Mouse (Mus musculus) kidney, postnatal 4 days (tissue): Measurements from ENCODE around the gene Med27.

Source experiments
- DNase-seq, 2 experiments: peaks; one replicate each; pipeline ENCODE4 v3.0.0; 2021; ENCODE audit warnings: mixed read lengths in 2 of 2

Gene Med27

DNA sequence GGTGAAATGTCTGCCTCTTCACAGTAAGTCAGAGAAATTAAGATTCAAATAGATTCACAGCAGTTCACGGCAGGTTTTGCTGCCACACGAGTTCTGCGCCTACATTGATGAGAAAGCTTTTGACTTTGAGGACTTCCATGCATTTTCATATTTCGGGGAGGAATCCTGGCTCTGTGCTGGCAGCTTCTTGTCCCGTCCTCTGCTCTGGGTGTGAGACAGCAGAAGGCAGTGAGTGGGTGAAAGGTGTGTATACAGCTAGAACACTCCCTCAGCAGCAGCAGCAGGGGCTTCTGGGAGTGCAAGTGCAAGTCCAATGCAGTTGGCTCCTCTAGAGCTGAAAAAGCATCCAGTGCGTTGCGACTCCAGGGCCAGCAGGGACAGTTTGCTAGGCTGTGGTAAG lies 53.6 kb downstream of the Med27 start:
- DNase-seq: no peak

GRCm38 (mm10) chr2:29400812-29401211 lies 54.2 kb downstream of the Med27 start:
- no peak for DNase-seq

- no peak for DNase-seq
These were observed 55.2 kb downstream of the Med27 start for GRCm38 (mm10) chr2:29401868-29402267.

DNA sequence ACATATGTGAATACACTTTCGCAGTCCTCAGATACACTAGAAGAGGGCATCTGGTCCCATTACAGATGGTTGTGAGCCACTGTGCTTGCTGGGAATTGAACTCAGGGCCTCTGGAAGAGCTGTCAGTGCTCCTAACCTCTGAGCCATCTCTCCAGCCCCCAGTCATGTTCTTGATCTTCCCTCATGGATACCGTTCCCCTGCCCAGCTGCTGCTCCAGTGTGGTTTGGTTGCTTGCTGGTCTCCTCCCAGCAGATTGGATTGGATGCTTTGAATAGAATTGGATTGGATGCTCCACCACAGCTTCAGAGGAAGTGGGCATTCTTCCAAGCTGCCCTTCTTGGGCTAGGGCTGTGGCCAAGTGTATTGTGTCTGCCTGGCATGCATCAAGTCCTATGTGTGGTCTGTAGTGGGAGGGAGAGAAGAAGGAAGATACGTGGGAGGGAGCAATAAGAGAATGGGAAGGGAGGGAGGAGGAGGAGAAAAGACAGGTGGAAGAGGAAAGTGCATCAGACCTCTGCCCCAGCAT lies 56.0 kb downstream of the Med27 start:
- peak in 1 of 2 experiments; percentile 33 for DNase-seq

- DNase-seq: no peak
These were observed 57.3 kb downstream of the Med27 start for GRCm38 (mm10) chr2:29403799-29404530.

GRCm38 (mm10) chr2:29404931-29405330 lies 58.3 kb downstream of the Med27 start:
- DNase-seq: peak; percentile 36 to 43

- no peak for DNase-seq
These were observed 59.2 kb downstream of the Med27 start for GRCm38 (mm10) chr2:29405848-29406247.

DNA sequence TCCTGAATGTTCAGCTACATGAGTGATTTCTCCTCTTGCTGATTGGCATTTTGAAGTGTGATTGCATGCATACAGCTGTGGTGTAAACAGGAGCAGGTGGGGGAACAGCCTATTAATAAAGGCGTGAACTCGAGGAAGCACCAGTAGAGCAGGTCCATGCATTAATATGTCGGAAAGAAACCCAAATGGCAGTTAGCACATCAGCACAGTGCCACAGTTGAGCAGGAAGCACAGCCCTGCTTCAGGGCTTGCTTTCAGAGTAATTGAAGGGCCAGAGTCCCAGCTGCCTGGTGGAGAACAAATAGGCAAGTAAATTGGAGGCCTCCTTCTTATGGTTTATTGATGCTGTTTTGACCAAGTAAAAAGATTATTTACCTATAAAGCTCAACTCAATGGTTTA lies 60.7 kb downstream of the Med27 start:
- no peak for DNase-seq

- DNase-seq: peak; percentile 41 to 47
These were observed 61.1 kb downstream of the Med27 start for GRCm38 (mm10) chr2:29407764-29408163.

- no peak for DNase-seq
These were observed 64.3 kb downstream of the Med27 start for GRCm38 (mm10) chr2:29410884-29411283.

GRCm38 (mm10) chr2:29412458-29412857 lies 65.8 kb downstream of the Med27 start:
- DNase-seq: no peak

- peak in 1 of 2 experiments; percentile 32 for DNase-seq
These were observed 66.8 kb downstream of the Med27 start for GRCm38 (mm10) chr2:29413259-29413993.

DNA sequence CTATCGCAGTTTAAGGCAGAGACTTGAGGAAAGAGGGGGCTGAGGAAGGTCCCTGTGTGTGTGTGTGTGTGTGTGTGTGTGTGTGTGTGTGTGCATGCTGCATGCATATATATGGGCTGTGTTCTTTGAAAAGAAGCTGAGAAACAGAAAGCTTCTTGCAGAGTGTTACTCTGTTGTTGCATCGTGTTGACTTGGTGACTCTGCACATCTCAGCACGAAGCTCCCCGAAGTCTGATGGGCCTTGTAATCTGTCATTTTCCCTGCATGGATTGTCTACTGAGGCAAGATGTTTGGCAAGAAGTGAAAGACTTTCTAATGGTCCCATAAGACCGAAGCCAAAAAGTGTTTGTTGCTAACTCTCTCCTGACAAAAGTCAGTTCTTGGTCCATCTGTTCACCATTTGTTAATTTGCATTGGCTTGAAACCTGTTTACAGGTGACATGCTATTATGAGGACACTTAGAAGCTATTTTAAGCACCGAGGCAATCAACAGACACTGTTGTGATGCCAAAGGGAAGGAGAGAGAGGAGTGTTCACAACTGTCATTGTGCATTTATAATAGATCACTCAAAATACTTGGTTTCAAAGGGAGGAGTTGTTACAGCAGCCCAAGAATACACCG lies 68.3 kb downstream of the Med27 start:
- DNase-seq: no peak

DNA sequence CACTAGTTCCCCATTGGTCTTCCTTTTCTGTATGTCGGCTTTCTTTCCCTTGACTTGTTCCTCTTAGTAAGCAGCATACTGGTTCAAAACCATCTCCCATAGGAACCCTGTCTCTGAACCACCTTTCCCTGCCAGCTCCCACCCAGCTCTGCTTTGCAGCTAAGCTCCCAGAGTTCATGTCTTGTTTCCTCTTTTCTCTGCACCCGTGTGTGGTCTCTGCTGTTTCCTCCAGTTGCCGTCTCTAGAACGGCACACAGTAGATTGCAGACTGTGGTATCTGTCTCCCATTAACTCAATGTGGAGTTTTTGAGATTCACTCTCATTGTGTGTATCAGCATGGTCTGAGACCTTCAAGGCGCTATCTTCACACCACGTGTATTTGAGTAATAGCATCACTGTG lies 71.9 kb downstream of the Med27 start:
- no peak for DNase-seq

DNA sequence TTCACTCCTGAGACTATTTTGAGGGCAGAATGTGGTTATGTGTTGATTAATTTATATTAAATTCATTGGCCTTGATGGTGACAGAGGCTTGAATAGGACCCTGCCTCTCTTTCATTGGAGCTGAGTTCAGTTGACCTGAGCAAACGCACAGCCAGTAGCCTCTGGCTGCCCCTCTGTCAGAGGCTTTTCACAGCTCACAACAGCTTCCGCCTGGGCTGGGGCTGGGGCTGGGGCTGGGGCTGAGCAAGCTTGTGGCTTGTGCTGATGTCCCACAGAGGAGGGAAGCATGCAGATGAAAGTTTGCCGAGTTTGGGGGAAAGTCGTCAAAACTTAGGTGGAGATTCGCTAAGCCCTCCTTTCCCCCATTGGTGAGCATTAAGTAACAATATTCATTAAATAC lies 72.8 kb downstream of the Med27 start:
- DNase-seq: peak; percentile 50 to 61

DNA sequence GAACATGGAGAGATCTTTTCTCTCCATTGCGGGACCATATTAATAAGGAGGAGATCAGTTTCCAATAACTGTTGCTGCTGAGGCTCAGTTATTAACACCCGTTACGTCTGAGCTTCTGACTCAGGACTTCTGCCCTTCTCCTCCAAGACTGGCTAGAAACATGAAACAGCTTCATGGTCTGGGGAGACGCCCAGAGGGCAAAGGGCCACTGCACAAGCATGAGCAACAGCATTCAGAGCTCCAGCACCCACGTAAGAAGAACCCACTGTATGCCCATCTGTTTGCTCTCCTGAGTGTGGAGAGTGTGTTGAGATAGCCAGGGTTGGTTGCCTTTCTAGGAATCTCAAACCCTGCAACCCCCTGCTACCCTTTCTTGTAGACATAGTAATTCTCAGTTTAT lies 73.3 kb downstream of the Med27 start:
- DNase-seq: peak; percentile 44 to 58

DNA sequence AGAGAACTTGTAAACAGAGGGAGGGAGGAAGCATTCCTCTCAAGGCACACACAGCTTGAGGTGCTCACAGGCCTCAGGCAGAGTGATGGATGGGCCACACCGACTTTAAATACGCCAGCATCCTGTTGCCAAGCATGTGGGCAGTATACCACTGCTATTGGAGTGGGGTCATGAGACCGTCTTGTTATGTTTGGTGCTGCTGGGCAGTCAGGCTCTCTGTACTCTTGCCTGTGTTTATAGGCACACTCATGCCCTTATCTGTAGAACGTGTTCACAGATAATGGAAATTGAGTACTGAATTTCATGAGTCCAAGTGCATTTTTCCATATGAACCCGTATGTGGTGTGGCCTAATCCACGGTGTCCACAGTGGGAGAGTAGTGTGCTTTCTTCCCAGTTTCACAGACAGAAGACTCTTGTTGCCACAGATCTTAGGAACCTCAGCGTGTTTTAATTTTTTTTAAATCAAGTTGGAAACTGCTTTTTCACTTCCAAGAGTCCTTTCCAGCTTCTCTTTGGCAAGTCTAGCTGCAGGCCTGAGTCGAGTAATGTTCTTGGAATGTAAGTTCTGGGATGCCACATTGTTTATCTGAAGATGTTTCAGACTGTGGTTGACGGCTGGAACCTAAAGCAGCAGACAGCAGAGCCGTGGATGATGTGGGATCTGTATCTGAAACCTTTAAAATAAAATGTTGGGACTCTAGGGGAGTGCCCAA lies 75.7 kb downstream of the Med27 start:
- DNase-seq: no peak

GRCm38 (mm10) chr2:29423059-29423458 lies 76.4 kb downstream of the Med27 start:
- DNase-seq: no peak

- DNase-seq: no peak
These were observed 78.8 kb downstream of the Med27 start for GRCm38 (mm10) chr2:29425386-29425785.

DNA sequence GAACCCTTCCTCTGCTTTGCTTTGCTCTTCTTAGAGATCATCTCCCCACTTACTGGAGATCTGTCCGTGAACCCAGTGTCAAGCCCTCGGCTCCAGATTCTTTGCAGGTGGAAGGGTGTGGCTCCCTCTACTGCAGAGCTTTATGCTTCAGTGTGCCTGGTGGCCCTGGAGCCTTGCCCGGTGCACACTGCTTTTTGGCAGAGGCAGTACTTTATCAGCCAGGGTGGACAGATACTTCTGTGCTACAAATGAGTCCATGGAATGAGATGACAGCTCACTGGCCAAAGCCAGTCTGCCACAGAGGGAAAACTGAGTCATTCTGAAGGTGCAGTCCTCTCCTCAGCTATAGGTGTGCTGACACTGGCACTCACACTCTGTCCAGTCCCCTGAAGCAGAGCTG lies 80.1 kb downstream of the Med27 start:
- DNase-seq: no peak

DNA sequence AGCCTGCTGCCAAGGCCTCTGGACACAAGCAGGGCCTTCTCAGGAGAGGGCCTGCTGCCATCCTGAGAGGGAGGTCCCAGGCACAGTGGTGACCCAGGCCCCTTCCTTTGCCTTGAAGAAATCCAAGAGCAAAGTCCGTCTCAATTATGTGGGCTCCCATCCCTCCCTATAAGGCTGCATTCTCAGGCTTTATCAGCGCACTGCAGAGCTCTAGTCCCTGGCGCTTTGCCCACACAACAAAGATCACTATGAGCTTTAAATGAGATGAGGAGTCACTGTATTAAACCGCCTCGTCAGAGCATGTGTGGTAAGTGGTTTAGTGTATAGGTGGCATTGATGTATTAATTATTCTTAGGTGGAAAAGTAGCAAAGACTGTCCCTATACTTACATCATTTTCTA lies 85.9 kb downstream of the Med27 start:
- no peak for DNase-seq

DNA sequence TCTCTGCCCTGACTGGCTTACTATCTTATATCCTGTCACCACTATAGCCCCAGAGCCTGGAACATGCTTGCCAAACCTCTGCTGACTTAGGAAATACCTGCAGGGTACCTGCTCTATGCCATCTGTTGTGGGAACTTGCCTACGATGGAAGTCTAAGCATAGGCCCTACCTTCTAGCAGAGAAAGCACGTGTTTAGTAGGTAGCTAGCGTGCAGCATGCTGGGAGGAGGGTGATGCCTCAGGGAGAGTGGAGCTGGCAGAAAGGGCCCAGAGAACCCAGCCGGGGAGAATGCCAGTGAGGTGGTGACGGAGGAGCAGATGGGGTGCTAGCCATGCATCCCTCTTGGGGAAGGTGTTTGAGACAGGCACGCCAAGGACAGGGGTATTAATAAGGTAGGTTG lies 89.8 kb downstream of the Med27 start:
- no peak for DNase-seq

GRCm38 (mm10) chr2:29437111-29437510 lies 90.5 kb downstream of the Med27 start:
- DNase-seq: peak; percentile 41 to 57
